Mouse (Mus musculus): Measurements from ENCODE around the gene Eps8. TPM values are rescaled to one million over a fixed set of nuclear protein-coding genes. Genes with fewer than 3 reads are reported as not detected.

The Eps8 gene
- polyA plus RNA-seq, 1 experiment from 2014 or later: 24.9 TPM

DNA sequence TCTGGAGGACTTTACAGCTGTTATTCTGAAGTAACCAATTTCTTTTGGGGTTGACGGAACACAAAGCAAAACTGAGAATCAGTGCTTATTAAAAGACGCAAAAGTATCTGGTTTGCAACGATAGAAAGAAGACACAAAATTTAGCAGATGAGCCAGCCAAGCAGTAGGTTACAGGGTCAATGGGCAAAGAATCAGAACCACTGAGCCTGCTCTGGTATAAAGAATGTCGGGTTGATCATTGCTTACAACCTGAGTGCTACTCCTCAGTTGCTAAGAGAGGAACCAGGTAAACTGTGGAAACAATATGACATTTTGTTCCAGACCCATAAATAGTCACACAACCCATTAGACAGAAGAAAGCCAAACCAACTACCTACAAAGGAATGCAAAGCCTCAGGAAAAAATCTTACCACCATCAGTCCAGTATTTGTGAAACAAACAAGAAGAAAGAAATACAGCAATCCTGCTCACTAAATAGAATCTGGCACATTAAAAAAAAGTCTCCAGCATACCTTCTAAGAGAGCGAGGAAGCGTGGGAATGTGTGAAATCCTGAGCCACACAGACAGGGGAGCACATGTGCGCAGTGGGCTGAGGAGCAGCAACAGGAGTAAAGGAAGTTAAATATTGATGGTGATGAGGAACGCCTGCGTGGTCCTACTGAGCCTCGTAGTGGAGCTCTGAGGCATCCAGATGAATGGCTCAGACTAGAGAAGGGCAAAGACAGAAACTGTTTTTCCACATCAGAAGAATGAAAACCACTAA lies 66.0 kb downstream of the Eps8 start:
- no peak overlapping the region for H3K27ac ChIP-seq (ENCODE audit: low read depth, low read length)
- H3K27me3 ChIP-seq (ENCODE audit: control insufficient read depth, insufficient read depth, low read length): no peaks in the 10 kb centered on the region
- no peaks in the 10 kb centered on the region for H3K36me3 ChIP-seq (ENCODE audit: control insufficient read depth, insufficient read depth, low read length)
- no peak overlapping the region for H3K4me2 ChIP-seq (ENCODE audit: low read depth, low read length)
- H3K4me3 ChIP-seq (ENCODE audit: low read depth, low read length): no peak overlapping the region
- no peak for ATAC-seq (ENCODE audit: low read depth)
- H3K9me3 ChIP-seq (ENCODE audit: control insufficient read depth, low read length): no peaks in the 10 kb centered on the region
- 92% methylated on average over 10 of the region's 10 CpGs for WGBS
- no peak overlapping the region for H3K9ac ChIP-seq (replicated peaks; ENCODE audit: low read depth, low read length)
- H3K4me1 ChIP-seq (ENCODE audit: control insufficient read depth, insufficient read depth, low read length): no peaks in the 10 kb centered on the region

GRCm38 (mm10) chr6:137587866-137588265 lies 66.8 kb downstream of the Eps8 start:
- no peaks in the 10 kb centered on the region for H3K36me3 ChIP-seq (ENCODE audit: control insufficient read depth, insufficient read depth, low read length)
- H3K9ac ChIP-seq (replicated peaks; ENCODE audit: low read depth, low read length): no peak overlapping the region
- H3K4me2 ChIP-seq (ENCODE audit: low read depth, low read length): no peak overlapping the region
- ATAC-seq (ENCODE audit: low read depth): no peak
- no peaks in the 10 kb centered on the region for H3K9me3 ChIP-seq (ENCODE audit: control insufficient read depth, low read length)
- H3K27ac ChIP-seq (ENCODE audit: low read depth, low read length): no peak overlapping the region
- no peak overlapping the region for H3K4me3 ChIP-seq (ENCODE audit: low read depth, low read length)
- 89% methylated on average over 6 of the region's 6 CpGs for WGBS
- no peaks in the 10 kb centered on the region for H3K27me3 ChIP-seq (ENCODE audit: control insufficient read depth, insufficient read depth, low read length)
- H3K4me1 ChIP-seq (ENCODE audit: control insufficient read depth, insufficient read depth, low read length): no peaks in the 10 kb centered on the region

DNA sequence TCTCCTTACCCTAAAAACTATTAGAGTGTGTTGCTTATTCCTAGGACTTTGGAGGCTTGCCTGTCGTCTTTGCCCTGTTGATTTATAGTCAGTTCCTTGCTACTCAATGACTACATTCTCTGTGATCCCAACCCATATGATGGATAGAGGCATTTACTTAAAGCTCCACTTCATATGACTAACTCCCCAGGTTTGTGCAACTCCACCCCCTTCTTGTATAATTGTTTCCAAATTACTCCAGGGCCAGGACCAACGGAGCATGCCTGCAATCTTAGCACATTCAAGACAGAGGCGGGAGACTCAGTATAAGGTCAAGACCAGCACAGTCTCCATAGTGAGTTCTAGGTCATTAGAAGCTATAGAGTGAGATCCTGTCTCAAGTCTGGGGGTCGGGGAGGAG lies 69.4 kb downstream of the Eps8 start:
- Histone ChIP-seq H3K27ac (ENCODE audit: low read depth, low read length) (no peak overlapping the region), H3K4me1 (ENCODE audit: control insufficient read depth, insufficient read depth, low read length) (no peaks in the 10 kb centered on the region), H3K9me3 (ENCODE audit: control insufficient read depth, low read length) (no peaks in the 10 kb centered on the region), H3K4me3 (ENCODE audit: low read depth, low read length) (no peak overlapping the region), H3K4me2 (ENCODE audit: low read depth, low read length) (no peak overlapping the region), H3K27me3 (ENCODE audit: control insufficient read depth, insufficient read depth, low read length) (no peaks in the 10 kb centered on the region), H3K9ac (replicated peaks; ENCODE audit: low read depth, low read length) (no peak overlapping the region), H3K36me3 (ENCODE audit: control insufficient read depth, insufficient read depth, low read length) (no peaks in the 10 kb centered on the region)
- 78% methylated on average over 4 of the region's 4 CpGs for WGBS
- ATAC-seq (ENCODE audit: low read depth): no peak

DNA sequence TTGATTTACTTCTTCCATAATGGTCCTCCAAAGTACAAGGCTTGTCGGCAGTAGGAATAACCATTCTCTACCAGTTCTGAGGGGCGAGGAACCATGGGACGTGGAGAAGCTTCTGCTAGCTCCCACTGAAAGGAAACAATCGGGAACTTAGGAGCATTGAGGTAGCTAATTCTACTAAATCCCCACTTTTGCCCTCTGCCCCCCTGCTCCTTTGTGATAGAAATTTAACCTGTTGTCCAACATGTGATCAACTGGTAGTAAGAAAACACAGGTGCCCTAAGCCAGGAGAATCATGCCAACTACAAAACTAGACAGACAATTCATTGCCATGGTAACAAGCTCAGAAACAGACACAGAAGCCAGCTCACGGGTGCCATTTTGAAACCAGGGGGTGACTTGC lies 71.6 kb downstream of the Eps8 start:
- Histone ChIP-seq H3K27me3 (ENCODE audit: control insufficient read depth, insufficient read depth, low read length) (no peaks in the 10 kb centered on the region), H3K27ac (ENCODE audit: low read depth, low read length) (no peak overlapping the region), H3K4me2 (ENCODE audit: low read depth, low read length) (no peak overlapping the region), H3K36me3 (ENCODE audit: control insufficient read depth, insufficient read depth, low read length) (no peaks in the 10 kb centered on the region), H3K4me3 (ENCODE audit: low read depth, low read length) (no peak overlapping the region), H3K9me3 (ENCODE audit: control insufficient read depth, low read length) (no peaks in the 10 kb centered on the region), H3K4me1 (ENCODE audit: control insufficient read depth, insufficient read depth, low read length) (no peaks in the 10 kb centered on the region), H3K9ac (replicated peaks; ENCODE audit: low read depth, low read length) (no peak overlapping the region)
- no peak for ATAC-seq (ENCODE audit: low read depth)
- 88% methylated on average over 5 of the region's 5 CpGs for WGBS

GRCm38 (mm10) chr6:137582207-137582889 lies 72.3 kb downstream of the Eps8 start:
- no peaks in the 10 kb centered on the region for H3K4me1 ChIP-seq (ENCODE audit: control insufficient read depth, insufficient read depth, low read length)
- H3K4me2 ChIP-seq (ENCODE audit: low read depth, low read length): no peak overlapping the region
- H3K9me3 ChIP-seq (ENCODE audit: control insufficient read depth, low read length): no peaks in the 10 kb centered on the region
- H3K36me3 ChIP-seq (ENCODE audit: control insufficient read depth, insufficient read depth, low read length): no peaks in the 10 kb centered on the region
- ATAC-seq (ENCODE audit: low read depth): no peak
- WGBS: 76% methylated on average over 19 of the region's 19 CpGs
- H3K27ac ChIP-seq (ENCODE audit: low read depth, low read length): no peak overlapping the region
- H3K27me3 ChIP-seq (ENCODE audit: control insufficient read depth, insufficient read depth, low read length): no peaks in the 10 kb centered on the region
- no peak overlapping the region for H3K9ac ChIP-seq (replicated peaks; ENCODE audit: low read depth, low read length)
- no peak overlapping the region for H3K4me3 ChIP-seq (ENCODE audit: low read depth, low read length)

GRCm38 (mm10) chr6:137581331-137582010 lies 73.2 kb downstream of the Eps8 start:
- 90% methylated on average over 6 of the region's 6 CpGs for WGBS
- H3K27me3 ChIP-seq (ENCODE audit: control insufficient read depth, insufficient read depth, low read length): no peaks in the 10 kb centered on the region
- H3K36me3 ChIP-seq (ENCODE audit: control insufficient read depth, insufficient read depth, low read length): no peaks in the 10 kb centered on the region
- H3K9ac ChIP-seq (replicated peaks; ENCODE audit: low read depth, low read length): no peak overlapping the region
- ATAC-seq (ENCODE audit: low read depth): no peak
- no peak overlapping the region for H3K4me3 ChIP-seq (ENCODE audit: low read depth, low read length)
- no peaks in the 10 kb centered on the region for H3K9me3 ChIP-seq (ENCODE audit: control insufficient read depth, low read length)
- no peak overlapping the region for H3K27ac ChIP-seq (ENCODE audit: low read depth, low read length)
- no peak overlapping the region for H3K4me2 ChIP-seq (ENCODE audit: low read depth, low read length)
- H3K4me1 ChIP-seq (ENCODE audit: control insufficient read depth, insufficient read depth, low read length): no peaks in the 10 kb centered on the region

GRCm38 (mm10) chr6:137580503-137580902 lies 74.2 kb downstream of the Eps8 start:
- no peak overlapping the region for H3K4me2 ChIP-seq (ENCODE audit: low read depth, low read length)
- H3K9me3 ChIP-seq (ENCODE audit: control insufficient read depth, low read length): no peaks in the 10 kb centered on the region
- ATAC-seq (ENCODE audit: low read depth): no peak
- WGBS: 92% methylated on average over 5 of the region's 5 CpGs
- no peak overlapping the region for H3K9ac ChIP-seq (replicated peaks; ENCODE audit: low read depth, low read length)
- H3K4me1 ChIP-seq (ENCODE audit: control insufficient read depth, insufficient read depth, low read length): no peaks in the 10 kb centered on the region
- no peak overlapping the region for H3K4me3 ChIP-seq (ENCODE audit: low read depth, low read length)
- H3K27me3 ChIP-seq (ENCODE audit: control insufficient read depth, insufficient read depth, low read length): no peaks in the 10 kb centered on the region
- H3K36me3 ChIP-seq (ENCODE audit: control insufficient read depth, insufficient read depth, low read length): no peaks in the 10 kb centered on the region
- no peak overlapping the region for H3K27ac ChIP-seq (ENCODE audit: low read depth, low read length)

GRCm38 (mm10) chr6:137576670-137577371 lies 77.9 kb downstream of the Eps8 start:
- no peaks in the 10 kb centered on the region for H3K27me3 ChIP-seq (ENCODE audit: control insufficient read depth, insufficient read depth, low read length)
- ATAC-seq (ENCODE audit: low read depth): no peak
- no peaks in the 10 kb centered on the region for H3K9me3 ChIP-seq (ENCODE audit: control insufficient read depth, low read length)
- H3K4me2 ChIP-seq (ENCODE audit: low read depth, low read length): no peak overlapping the region
- H3K36me3 ChIP-seq (ENCODE audit: control insufficient read depth, insufficient read depth, low read length): no peaks in the 10 kb centered on the region
- H3K4me1 ChIP-seq (ENCODE audit: control insufficient read depth, insufficient read depth, low read length): no peaks in the 10 kb centered on the region
- WGBS: 80% methylated on average over 12 of the region's 12 CpGs
- no peak overlapping the region for H3K27ac ChIP-seq (ENCODE audit: low read depth, low read length)
- H3K4me3 ChIP-seq (ENCODE audit: low read depth, low read length): no peak overlapping the region
- no peak overlapping the region for H3K9ac ChIP-seq (replicated peaks; ENCODE audit: low read depth, low read length)

Measured in neural tube, embryonic 14.5 days (tissue).